Mouse (Mus musculus) gastrocnemius, adult 8-10 months (tissue): ENCODE results near the gene Qrich2. TPM values are rescaled to one million over a fixed set of nuclear protein-coding genes. Genes with fewer than 3 reads are reported as not detected.
"Not testable (repeated sequence)": the region's sequence is repeated elsewhere in the genome, so short reads cannot be mapped to it uniquely, and the experiment has no call there.

Source experiments
- DNase-seq, 2 experiments: peaks; one replicate each; pipeline ENCODE4 v3.0.0; 2022; ENCODE audit warnings: low spot score in 2 of 2
- total RNA-seq, 4 experiments: library from RNA; stranded (reverse); gene quantifications; 2 replicates each; pipeline ENCODE4 v1.2.4; 2022

The Qrich2 gene
- not detected for total RNA-seq

- DNase-seq, result no peak
Observed at GRCm38 (mm10) chr11:116466141-116466540, at the start of gene Qrich2. TSS of gene Qrich2 (minus strand) at chr11:116466241.

- DNase-seq, result no peak
Observed at GRCm38 (mm10) chr11:116515330-116516020, 49.4 kb upstream of the Qrich2 start.

GRCm38 (mm10) chr11:116513531-116514038 lies 47.5 kb upstream of the Qrich2 start:
- no peak for DNase-seq

- no peak for DNase-seq
Observed at GRCm38 (mm10) chr11:116512987-116513386, 46.9 kb upstream of the Qrich2 start.

- DNase-seq, result no peak
Observed at GRCm38 (mm10) chr11:116512154-116512553, 46.1 kb upstream of the Qrich2 start.

- no peak for DNase-seq
Observed at GRCm38 (mm10) chr11:116511301-116511868, 45.3 kb upstream of the Qrich2 start.

GRCm38 (mm10) chr11:116508689-116509088 lies 42.6 kb upstream of the Qrich2 start:
- DNase-seq, result no peak

- no peak for DNase-seq
Observed at GRCm38 (mm10) chr11:116506151-116506875, 40.3 kb upstream of the Qrich2 start.

GRCm38 (mm10) chr11:116505573-116505972 lies 39.5 kb upstream of the Qrich2 start:
- no peak for DNase-seq

- DNase-seq, result no peak
Observed at GRCm38 (mm10) chr11:116504516-116504915, 38.5 kb upstream of the Qrich2 start.

- DNase-seq, result no peak
Observed at GRCm38 (mm10) chr11:116501005-116501746, 35.1 kb upstream of the Qrich2 start.

- DNase-seq, result no peak
Observed at GRCm38 (mm10) chr11:116499018-116499417, 33.0 kb upstream of the Qrich2 start.

GRCm38 (mm10) chr11:116498596-116498995 lies 32.6 kb upstream of the Qrich2 start:
- DNase-seq, result no peak

GRCm38 (mm10) chr11:116497313-116497712 lies 31.3 kb upstream of the Qrich2 start:
- no peak for DNase-seq

- no peak for DNase-seq
Observed at GRCm38 (mm10) chr11:116494474-116495174, 28.6 kb upstream of the Qrich2 start.

- peak in 1 of 2 experiments; percentile 33 for DNase-seq
Observed at GRCm38 (mm10) chr11:116493795-116494252, 27.8 kb upstream of the Qrich2 start, which contains the start of gene Prpsap1. TSS of gene Prpsap1 (minus strand) at chr11:116494202.

- no peak for DNase-seq
Observed at GRCm38 (mm10) chr11:116493191-116493590, 27.1 kb upstream of the Qrich2 start.

GRCm38 (mm10) chr11:116492507-116492906 lies 26.5 kb upstream of the Qrich2 start:
- not testable (repeated sequence) for DNase-seq

- no peak for DNase-seq
Observed at GRCm38 (mm10) chr11:116491338-116491737, 25.3 kb upstream of the Qrich2 start.

- peak; percentile 74 to 83 for DNase-seq
Observed at GRCm38 (mm10) chr11:116490232-116491107, 24.4 kb upstream of the Qrich2 start.
